Mouse (Mus musculus) lung, postnatal 25 days (tissue): ENCODE results near the gene Gtf2ird2.

Experiments
- DNase-seq: peaks from one replicate; pipeline ENCODE4 v3.0.0; 2022; ENCODE audit warnings: low spot score

Gtf2ird2 gene

DNA sequence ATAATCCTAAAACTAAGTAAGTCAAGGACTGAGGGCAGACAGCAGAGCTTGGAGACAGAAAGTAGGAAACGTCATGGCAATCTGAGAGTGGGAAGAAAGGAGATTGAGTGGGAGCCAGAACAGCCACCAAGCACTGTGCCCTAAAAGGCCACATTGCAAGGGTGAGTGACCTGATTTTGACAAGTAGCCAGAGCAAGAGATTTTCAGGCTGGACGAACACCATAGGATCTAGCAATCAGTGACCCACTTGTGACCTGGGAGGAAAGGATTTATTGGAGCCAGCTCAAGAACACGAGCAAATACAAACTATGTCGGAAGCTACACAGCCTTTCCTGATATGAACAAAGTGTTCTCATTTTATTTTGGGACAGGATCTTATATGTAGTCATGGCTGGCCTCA is 1.1 kb upstream of the Gtf2ird2 start:
- peak; percentile 73 for DNase-seq

- DNase-seq, result no peak
These were observed 657 bp upstream of the Gtf2ird2 start for GRCm38 (mm10) chr5:134183162-134183561.

- DNase-seq, result no peak
These were observed 2.2 kb downstream of the Gtf2ird2 start for GRCm38 (mm10) chr5:134186059-134186458.

- peak; percentile 67 for DNase-seq
These were observed 3.3 kb downstream of the Gtf2ird2 start for GRCm38 (mm10) chr5:134186961-134187731.

DNA sequence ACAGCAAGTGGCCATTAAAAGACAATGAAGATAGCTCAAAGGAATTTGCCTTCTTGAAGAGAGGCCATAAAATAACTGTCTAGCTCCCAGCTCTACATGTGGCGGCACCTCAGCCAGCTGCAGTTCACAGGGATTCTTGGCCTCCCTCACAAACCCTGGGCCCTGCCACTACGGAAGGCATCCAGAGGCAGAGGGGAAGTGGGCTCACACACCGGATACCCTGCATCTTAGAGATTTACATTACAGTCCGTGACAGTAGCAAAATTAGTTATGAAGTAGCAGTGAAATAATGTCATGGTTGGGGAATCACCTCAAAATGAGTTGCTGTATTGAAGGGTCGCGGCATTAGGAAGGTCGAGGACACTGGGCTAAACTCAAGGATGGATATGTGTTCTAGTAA is 4.8 kb downstream of the Gtf2ird2 start:
- no peak for DNase-seq

DNA sequence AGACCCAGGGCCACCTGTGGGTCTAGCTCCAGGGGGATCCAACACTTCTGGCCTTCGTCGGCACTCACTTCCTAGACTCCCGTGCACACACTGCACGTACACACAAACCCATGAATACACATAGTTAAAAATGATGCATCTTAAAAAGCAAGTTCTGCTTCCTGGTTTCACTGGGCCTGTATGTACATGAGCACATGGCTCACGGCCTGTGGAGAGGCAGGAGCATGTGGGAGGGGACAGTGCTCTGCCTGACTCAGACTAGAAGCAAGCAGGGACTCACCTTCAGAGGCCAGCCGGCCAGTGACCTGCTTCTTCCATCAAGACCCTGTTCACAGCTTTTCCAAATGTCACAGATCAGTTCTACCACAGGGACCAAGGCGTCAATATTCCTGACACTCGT is 9.8 kb downstream of the Gtf2ird2 start:
- DNase-seq, result no peak

- DNase-seq, result no peak
These were observed 22.9 kb downstream of the Gtf2ird2 start for GRCm38 (mm10) chr5:134206721-134207120.

DNA sequence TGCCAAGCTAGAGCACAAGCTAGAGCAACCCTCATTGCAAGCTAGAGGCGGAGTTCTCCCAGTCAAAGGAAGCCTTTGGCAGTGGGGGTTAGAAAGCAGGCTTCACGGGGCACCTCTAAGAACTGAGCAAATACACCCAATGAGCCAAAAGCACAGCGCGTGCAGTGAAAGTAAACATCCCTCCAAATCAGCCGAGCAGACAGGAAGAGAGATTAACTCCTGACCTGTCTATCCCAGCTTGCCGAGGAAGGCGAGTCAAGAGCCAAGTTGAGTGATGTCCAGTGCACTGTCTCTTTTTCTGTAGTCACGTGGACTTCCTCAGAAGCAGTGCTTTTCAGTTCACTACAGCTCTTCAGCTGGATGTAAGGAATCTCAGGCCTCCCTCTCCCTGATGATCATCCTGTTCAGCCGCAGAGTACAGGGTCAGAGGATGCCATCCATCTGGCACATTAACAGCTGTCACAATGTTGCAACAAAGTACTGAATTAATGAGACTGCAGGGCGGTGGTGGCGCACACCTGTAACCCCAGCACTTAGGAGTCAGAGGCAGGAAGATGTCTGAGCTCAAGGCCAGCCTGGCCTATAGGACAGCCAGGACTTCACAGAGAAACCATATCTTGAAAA is 26.2 kb downstream of the Gtf2ird2 start:
- DNase-seq, result peak; percentile 74

DNA sequence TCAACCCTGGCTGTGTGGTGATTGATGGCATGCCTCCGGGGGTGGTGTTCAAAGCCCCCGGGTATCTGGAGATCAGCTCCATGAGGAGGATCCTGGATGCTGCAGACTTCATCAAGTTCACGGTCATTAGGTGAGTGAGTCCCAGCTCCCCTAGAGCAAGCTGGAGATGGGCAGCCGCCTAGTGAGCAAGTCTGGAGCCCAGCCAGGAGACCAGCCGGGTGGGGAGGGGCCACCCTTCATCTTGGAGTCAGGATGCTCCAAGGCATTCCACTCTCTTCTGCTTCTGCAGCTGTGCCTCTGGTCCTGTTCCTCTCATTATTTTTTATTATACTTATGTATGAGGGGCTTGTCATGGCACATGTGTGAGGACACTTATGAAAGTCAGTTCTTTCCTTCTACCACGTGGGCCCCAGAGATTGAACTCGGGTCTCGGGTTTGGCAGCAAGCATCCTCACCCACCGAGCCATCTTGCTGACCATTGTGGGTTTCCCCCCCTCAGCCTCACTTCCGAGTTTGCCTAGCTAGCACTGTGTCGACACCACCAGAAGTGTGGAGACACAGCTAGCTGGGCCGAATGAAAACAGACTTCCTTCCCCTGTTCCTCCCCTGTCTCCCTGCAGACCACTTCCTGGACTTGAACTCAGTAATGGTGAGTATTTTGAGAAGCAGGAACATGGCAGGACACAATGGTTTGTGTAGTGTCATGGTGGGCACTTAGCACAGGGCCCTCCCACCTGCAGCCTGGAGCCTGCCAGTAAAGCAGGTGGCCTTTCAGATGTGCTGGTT is 30.4 kb downstream of the Gtf2ird2 start:
- DNase-seq, result no peak

DNA sequence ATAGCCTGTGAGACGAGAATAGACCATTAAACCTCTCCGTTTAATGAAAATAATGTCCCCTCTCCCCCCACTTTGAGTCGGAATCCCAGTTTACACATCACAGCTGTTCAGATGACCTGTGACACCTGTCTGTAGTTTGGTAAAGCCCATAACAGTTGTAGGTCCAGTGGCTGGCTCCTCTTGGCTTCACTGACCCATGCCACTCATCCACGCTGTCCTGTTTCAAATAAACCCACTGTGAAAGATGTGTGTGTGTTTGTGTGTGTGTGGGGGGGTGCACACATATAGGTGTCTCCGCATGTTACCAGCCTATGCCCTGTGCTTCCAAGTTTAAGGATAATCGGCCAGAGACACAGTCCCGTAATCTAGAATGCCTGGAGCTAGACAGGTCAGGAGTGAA is 34.1 kb downstream of the Gtf2ird2 start:
- no peak for DNase-seq

- no peak for DNase-seq
These were observed 37.5 kb downstream of the Gtf2ird2 start for GRCm38 (mm10) chr5:134221278-134221677.

GRCm38 (mm10) chr5:134221708-134222150 is 37.9 kb downstream of the Gtf2ird2 start:
- no peak for DNase-seq

DNA sequence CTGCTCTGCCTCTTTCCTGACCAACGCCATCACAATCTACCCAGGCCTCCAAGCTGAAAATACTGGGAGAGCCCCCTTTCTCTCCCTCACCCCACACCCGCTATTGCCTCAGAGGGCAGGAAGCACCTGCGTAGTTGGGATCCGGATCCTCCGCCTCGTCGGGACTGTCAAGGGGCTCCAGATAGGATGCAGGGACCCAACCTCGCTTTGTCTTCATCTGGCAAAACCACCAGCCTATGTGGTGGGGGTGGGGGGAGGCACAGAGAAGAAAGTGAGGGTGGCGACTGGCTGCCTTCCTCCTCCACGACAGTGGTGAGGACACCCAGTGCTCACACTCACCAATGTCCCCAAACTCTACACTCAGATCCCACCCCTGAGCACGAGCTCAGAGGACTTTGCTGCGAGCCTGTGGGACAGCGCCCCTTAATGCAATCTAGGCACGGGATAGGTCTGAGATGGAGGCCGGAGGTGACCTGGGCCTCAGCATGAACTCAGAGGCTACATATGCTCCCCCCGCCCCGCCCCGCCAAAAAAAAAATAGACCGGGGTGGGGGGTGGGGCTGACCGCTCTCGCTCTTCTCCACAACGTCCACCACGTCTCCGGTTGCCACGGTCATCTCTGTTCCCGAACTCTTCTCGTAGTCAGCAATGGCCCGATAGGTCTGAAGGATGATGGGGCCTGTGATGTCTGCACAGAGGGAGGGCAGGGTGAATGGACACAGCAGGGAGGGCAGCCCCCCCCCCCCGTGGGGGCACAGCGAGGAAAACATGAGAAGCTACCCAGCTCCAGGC is 41.5 kb downstream of the Gtf2ird2 start:
- DNase-seq, result no peak

GRCm38 (mm10) chr5:134226946-134227345 is 43.1 kb downstream of the Gtf2ird2 start:
- no peak for DNase-seq

GRCm38 (mm10) chr5:134227574-134228248 is 43.9 kb downstream of the Gtf2ird2 start:
- no peak for DNase-seq

DNA sequence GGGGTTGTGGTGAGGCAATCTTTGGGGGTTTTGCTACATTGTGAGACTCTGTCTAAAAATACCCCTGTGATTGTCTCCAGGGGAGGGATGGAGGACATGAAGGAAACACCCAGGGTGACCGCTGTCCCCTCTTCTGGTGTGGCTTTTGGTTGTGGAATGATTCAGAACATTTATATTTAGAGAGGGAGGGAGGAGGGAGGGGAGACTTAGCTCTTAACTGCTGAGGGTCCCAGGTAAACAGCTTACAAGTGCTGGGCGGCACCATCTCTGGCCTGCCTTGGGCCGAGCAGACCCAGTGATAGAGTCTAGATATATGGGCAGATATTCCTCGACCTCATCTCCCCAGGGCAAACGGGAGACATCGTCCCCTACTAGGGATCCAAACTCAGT is 44.4 kb downstream of the Gtf2ird2 start:
- no peak for DNase-seq

- DNase-seq, result peak; percentile 73
These were observed 45.6 kb downstream of the Gtf2ird2 start, which contains the start of gene Ncf1 for GRCm38 (mm10) chr5:134229391-134229790. Ncf1 (minus strand) TSS chr5:134229625.

- peak; percentile 58 for DNase-seq
These were observed 47.6 kb downstream of the Gtf2ird2 start for GRCm38 (mm10) chr5:134231376-134231775.

DNA sequence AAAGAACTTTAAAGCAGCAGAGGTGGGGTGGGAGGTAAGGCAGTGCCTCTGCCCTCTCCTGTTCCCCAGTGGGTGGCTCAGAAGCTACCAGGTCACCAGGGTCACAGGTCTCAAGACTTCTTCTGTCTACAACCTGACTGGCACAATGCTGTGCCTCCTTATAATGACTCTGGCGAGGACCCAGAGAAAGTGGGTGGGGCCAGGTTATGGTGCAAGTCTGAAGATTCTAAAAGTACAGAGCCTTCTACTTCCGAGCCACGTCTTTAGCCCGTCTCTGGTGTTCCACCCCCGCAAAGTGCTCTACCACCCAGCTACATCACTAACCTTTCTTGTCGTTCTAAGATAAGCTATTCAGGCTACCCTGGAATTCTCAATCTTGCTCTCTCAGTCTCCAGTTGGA is 48.3 kb downstream of the Gtf2ird2 start:
- DNase-seq, result peak; percentile 89

DNA sequence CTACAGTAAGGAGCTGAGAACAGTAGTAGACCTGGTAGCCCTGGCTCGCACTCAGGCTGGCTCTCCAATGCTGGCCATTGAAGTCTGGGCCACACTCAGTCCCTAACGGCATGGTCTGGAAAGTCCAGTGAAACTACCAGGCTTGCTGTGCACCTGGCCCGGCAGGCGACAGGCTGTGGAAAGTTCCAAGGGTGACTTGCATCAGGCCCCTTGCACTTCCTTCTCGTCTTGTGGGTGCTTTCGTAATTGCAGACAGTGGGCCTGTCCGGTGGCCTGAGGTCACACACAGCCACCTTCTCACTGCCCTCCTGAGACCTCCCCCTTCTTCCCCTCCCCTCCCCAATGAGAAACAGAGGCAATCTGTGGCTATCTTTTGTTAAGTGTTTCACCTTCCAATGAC is 48.7 kb downstream of the Gtf2ird2 start:
- peak; percentile 86 for DNase-seq

DNA sequence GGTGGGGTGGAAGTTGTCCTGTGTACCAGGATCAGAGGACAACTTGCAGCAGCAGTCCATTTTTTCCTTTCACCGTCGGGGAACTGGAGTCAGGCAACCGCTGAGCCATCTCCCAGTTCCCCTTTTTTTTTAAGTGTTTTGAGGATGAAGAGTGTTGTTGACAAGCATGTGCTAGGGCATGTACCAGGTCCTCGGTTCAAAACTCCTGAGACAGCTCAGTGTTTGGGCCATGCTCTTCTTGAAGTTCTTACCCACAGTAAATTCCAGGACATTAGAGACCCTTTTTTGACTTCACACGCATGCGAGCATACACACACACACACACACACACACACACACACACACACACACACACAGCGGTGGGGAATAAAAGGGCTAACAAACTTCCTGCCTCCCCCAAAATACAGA is 49.4 kb downstream of the Gtf2ird2 start:
- DNase-seq, result no peak
